Mouse (Mus musculus): ENCODE results near the gene Aldh3a1.
"Not testable (repeated sequence)": the region's sequence is repeated elsewhere in the genome, so short reads cannot be mapped to it uniquely, and the experiment has no call there.

DNA sequence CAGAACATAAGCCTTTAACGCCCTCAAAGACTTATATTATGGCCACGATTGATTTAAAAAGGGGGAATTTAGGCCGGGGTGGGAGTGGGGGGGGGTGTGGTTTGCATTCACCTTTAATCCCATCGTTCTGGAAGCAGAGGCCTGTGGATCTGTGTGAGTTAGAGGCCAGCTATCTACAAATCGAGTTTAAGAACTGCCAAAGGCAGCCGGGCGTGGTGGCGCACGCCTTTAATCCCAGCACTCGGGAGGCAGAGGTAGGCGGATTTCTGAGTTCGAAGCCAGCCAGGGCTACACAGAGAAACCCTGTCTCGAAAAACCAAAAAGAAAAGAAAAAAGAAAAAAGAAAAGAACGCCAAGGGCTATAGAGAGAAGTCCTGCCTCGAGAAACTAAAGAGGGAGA is 33.9 kb upstream of the Aldh3a1 start:
- TF ChIP-seq CTCF, EP300 (IDR thresholded peaks at IDR 0.05; ENCODE audit: low read depth): not testable (repeated sequence)

All from liver, postnatal 0 days (tissue).